In genomic region chr2:26902467-26903220, GRCm38 (mm10) we compare ENCODE assay signal across 8 mouse cellular contexts. TPM values are rescaled to one million over a fixed set of nuclear protein-coding genes. Genes with fewer than 3 reads are reported as not detected.
A peak's percentile ranks its signal among the peaks of the same experiment; 100 is the strongest.
DNase-seq lines count a peak whose midpoint lies in the region; ATAC-seq lines count a peak whose summit lies in the region.

Gene Surf6 (minus strand): TSS chr2:26902879.

- H3K4me2 ChIP-seq in kidney, embryonic 15.5 days: peak within 1 kb of the TSS; percentile 70

- ATAC-seq in erythroblast, adult 5-6 weeks (replicated peaks; ENCODE audit: low FRiP score, poor library complexity, severe bottlenecking): peak; percentile 91
- peak; percentile 93 for ATAC-seq in kidney, embryonic 15.5 days (replicated peaks; ENCODE audit: low FRiP score)
- peak; percentile 92 for ATAC-seq in monocyte, adult 5-6 weeks (replicated peaks; ENCODE audit: insufficient number of reproducible peaks, low FRiP score, low TSS enrichment, poor library complexity, severe bottlenecking)

- WGBS in heart, embryonic 10.5 days: under 1% methylated on average over 41 of the region's 41 CpGs
- WGBS in kidney, embryonic 15.5 days: under 1% methylated on average over 41 of the region's 41 CpGs

- H3K36me3 ChIP-seq in heart, embryonic 10.5 days: peaks cover 52% of the 10 kb centered on the region
- peaks cover 63% of the 10 kb centered on the region for H3K36me3 ChIP-seq in kidney, embryonic 15.5 days

- peaks cover 22% of the 10 kb centered on the region for H3K4me1 ChIP-seq in heart, embryonic 10.5 days
- peaks cover 31% of the 10 kb centered on the region for H3K4me1 ChIP-seq in kidney, embryonic 15.5 days

- H3K27me3 ChIP-seq in heart, embryonic 10.5 days (ENCODE audit: insufficient read depth, poor library complexity, severe bottlenecking): no peaks in the 10 kb centered on the region
- no peaks in the 10 kb centered on the region for H3K27me3 ChIP-seq in kidney, embryonic 15.5 days

- H3K27ac ChIP-seq in heart, embryonic 10.5 days: peak within 1 kb of the TSS; percentile 89
- peak within 1 kb of the TSS; percentile 95 for H3K27ac ChIP-seq in kidney, embryonic 15.5 days

- H3K9ac ChIP-seq in kidney, embryonic 15.5 days: peak within 1 kb of the TSS; percentile 83

- no peaks in the 10 kb centered on the region for H3K9me3 ChIP-seq in heart, embryonic 10.5 days
- no peaks in the 10 kb centered on the region for H3K9me3 ChIP-seq in kidney, embryonic 15.5 days (replicated peaks)

- peak; percentile 94 to 96 for DNase-seq in B cell, adult 2 months
- peak; percentile 99 for DNase-seq in brain, adult 2 months (ENCODE audit: low read depth, low spot score)
- DNase-seq in heart, embryonic 10.5 days (ENCODE audit: low spot score): peak; percentile 99
- peak; percentile 94 for DNase-seq in liver
- DNase-seq in spleen, postnatal 4 days (ENCODE audit: low spot score in 2 of 2): peak; percentile 89 to 94

- peak within 1 kb of the TSS; percentile 90 for H3K4me3 ChIP-seq in heart, embryonic 10.5 days
- peak within 1 kb of the TSS; percentile 87 for H3K4me3 ChIP-seq in kidney, embryonic 15.5 days (replicated peaks)

RNA-seq across cellular contexts. Expression of gene Surf6, which starts in this region (rescaled TPM):
- 2.1 and 6.1 TPM in 2 replicates for total RNA-seq in erythroblast, adult 5-6 weeks (2015; ENCODE audit: low replicate concordance)
- 7.4 and 7.6 TPM in 2 replicates for total RNA-seq in erythroblast, adult 5-6 weeks (2017; ENCODE audit: low replicate concordance)
- 18.7 and 24.2 TPM in 2 replicates for polyA plus RNA-seq in heart, embryonic 10.5 days (2016; fragmentation: Nextera tagmentation; extraction: Ambion mirVana)
- polyA plus RNA-seq in kidney, embryonic 15.5 days (2015; fragmentation: Nextera tagmentation; extraction: Ambion mirVana): 31.2 and 31.5 TPM in 2 replicates
- 40.7 to 45.0 TPM (median 41.6 TPM) in 3 replicates for total RNA-seq in monocyte, adult 5-6 weeks (2017)

Comparison
In these comparisons a context has a peak if more than half of its experiments do, and no peak if none do; other contexts are left out.
1. Peak in every context shown above with its lines: DNase-seq, ATAC-seq, H3K4me3 ChIP-seq and H3K27ac ChIP-seq.